Mouse (Mus musculus) liver (tissue): Measurements from ENCODE around the gene Eml3.
"Not testable (repeated sequence)": the region's sequence is repeated elsewhere in the genome, so short reads cannot be mapped to it uniquely, and the experiment has no call there.

Experiments
- DNase-seq: peaks from one replicate; pipeline ENCODE4 v3.0.0-alpha.2; 2020; ENCODE audit warnings: mixed read lengths

Eml3 gene

GRCm38 (mm10) chr19:8929224-8930088, at the start of gene Eml3, which contains the start of gene Rom1:
Gene Eml3, plus strand, starts transcription at chr19:8929552.
Gene Rom1, minus strand, starts transcription at chr19:8929356.
- peak; percentile 89 for DNase-seq

GRCm38 (mm10) chr19:8880311-8881033, 48.9 kb upstream of the Eml3 start, which contains the start of gene Uqcc3:
Gene Uqcc3, minus strand, starts transcription at chr19:8880923.
- DNase-seq: peak; percentile 88

GRCm38 (mm10) chr19:8881034-8881392, 48.3 kb upstream of the Eml3 start:
- no peak for DNase-seq

- no peak for DNase-seq
Observed at GRCm38 (mm10) chr19:8883616-8884015, 45.7 kb upstream of the Eml3 start, which contains the start of the genes Lbhd1 and Gm49403. Gene Lbhd1, plus strand, starts transcription at chr19:8883732. Gene Gm49403, plus strand, starts transcription at chr19:8883930.

GRCm38 (mm10) chr19:8886916-8887584, 42.3 kb upstream of the Eml3 start:
- DNase-seq: no peak

GRCm38 (mm10) chr19:8887585-8888463, 41.5 kb upstream of the Eml3 start:
- DNase-seq: peak; percentile 24

- DNase-seq: peak; percentile 98
Observed at GRCm38 (mm10) chr19:8888511-8889385, 40.6 kb upstream of the Eml3 start, which contains the start of the genes 1810009A15Rik and Gm49416. Gene 1810009A15Rik, plus strand, starts transcription at chr19:8888853. Gene Gm49416, plus strand, starts transcription at chr19:8888926.

- DNase-seq: peak; percentile 88
Observed at GRCm38 (mm10) chr19:8892829-8893766, 36.3 kb upstream of the Eml3 start, which contains the start of gene Ints5. Gene Ints5, plus strand, starts transcription at chr19:8893005.

- DNase-seq: no peak
Observed at GRCm38 (mm10) chr19:8895397-8895960, 33.9 kb upstream of the Eml3 start.

- not testable (repeated sequence) for DNase-seq
Observed at GRCm38 (mm10) chr19:8896231-8896630, 33.1 kb upstream of the Eml3 start.

- DNase-seq: peak; percentile 32
Observed at GRCm38 (mm10) chr19:8897211-8897864, 32.0 kb upstream of the Eml3 start.

- DNase-seq: peak; percentile 98
Observed at GRCm38 (mm10) chr19:8897865-8898495, 31.4 kb upstream of the Eml3 start, which contains the start of gene Ganab. Gene Ganab, plus strand, starts transcription at chr19:8898071.

GRCm38 (mm10) chr19:8898576-8898975, 30.8 kb upstream of the Eml3 start:
- DNase-seq: no peak

GRCm38 (mm10) chr19:8899079-8899478, 30.3 kb upstream of the Eml3 start:
- DNase-seq: no peak

- DNase-seq: no peak
Observed at GRCm38 (mm10) chr19:8903412-8903811, 25.9 kb upstream of the Eml3 start.

- DNase-seq: no peak
Observed at GRCm38 (mm10) chr19:8908531-8908930, 20.8 kb upstream of the Eml3 start.

- DNase-seq: no peak
Observed at GRCm38 (mm10) chr19:8911810-8912209, 17.5 kb upstream of the Eml3 start.

GRCm38 (mm10) chr19:8914212-8914611, 15.1 kb upstream of the Eml3 start:
- DNase-seq: no peak
